Mouse (Mus musculus): ENCODE results near the gene Glt8d2. TPM values are rescaled to one million over a fixed set of nuclear protein-coding genes. Genes with fewer than 3 reads are reported as not detected.
"Not testable (repeated sequence)": the region's sequence is repeated elsewhere in the genome, so short reads cannot be mapped to it uniquely, and the experiment has no call there.

The Glt8d2 gene
- total RNA-seq, 2 experiments from 2014 or later = 3.4 to 3.6 TPM

DNA sequence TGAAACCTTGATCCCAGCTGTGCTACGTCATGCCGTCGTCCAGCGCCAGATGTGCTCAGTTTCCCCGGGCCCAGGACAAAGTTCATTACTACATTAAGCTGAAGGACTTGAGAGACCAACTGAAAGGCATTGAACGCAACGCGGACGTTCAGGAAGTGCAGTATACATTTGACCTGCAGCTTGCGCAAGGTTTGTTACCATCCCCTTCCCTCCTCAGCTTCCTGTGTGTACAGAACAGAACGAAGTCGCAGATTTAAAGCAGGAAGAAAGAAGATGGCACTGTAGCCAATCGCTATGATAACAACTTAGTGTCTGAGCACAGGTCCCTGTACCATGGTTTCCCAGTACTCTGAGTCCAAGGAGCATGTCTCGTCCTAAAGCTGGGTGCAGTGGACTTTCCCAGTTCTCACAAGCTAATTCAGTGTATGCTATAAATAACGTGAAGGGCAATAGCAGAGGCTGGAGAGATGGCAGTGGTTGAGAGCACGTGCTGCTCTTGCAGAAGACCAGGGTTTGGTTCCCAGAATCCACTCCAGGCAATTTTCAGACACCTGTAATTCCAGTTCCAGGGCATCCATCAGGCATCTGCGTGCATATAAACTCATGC lies 43.1 kb downstream of the Glt8d2 start:
- intact Hi-C loops (cut with DNase I) = no loop called here
- peak in 1 of 2 experiments; percentile 22 for DNase-seq

DNA sequence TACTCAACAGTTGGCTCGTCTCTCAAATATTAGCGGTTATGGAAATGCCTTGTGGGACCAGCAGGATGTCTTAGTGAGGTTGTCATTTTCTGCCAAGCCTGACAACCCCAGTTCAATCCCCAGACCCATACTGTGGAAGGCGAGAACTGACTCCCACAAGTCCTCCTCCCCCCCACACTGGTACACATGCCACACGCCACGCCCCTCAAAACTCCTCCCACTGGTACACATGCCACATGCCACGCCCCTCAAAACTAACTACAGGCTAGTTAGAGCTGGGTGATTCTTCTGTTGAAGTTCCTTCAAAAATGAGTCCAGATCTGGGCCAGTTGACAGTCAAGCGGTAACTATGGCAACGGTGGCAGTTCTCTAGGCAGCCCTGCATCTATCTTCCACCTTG lies 44.4 kb downstream of the Glt8d2 start:
- DNase-seq = no peak
- intact Hi-C loops (cut with DNase I) = no loop called here

DNA sequence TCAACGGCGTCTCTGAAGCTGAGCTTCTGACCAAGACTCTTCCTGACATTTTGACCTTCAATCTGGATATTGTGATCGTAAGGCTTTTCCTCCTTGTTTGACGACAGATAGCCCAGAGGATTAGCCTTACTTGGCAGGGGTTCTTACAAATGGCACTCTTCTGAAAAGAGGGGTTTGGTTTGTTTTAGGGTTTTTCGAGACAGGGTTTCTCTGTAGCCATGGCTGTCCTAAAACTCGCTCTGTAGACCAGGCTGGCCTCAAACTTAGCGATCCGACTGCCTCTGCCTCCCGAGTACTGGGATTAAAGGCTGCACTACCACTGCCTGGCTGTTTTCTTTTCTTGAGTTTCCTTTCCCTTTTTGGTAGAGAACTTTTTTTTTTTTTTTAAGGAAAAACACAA lies 49.0 kb downstream of the Glt8d2 start:
- DNase-seq = no peak
- intact Hi-C loops (cut with DNase I) = no loop called here

- DNase-seq = no peak
- intact Hi-C loops (cut with DNase I) = no loop called here
Observed at GRCm38 (mm10) chr10:82639032-82639698, 51.3 kb downstream of the Glt8d2 start.

GRCm38 (mm10) chr10:82636321-82636720 lies 54.1 kb downstream of the Glt8d2 start:
- DNase-seq = no peak
- intact Hi-C loops (cut with DNase I) = no loop called here

DNA sequence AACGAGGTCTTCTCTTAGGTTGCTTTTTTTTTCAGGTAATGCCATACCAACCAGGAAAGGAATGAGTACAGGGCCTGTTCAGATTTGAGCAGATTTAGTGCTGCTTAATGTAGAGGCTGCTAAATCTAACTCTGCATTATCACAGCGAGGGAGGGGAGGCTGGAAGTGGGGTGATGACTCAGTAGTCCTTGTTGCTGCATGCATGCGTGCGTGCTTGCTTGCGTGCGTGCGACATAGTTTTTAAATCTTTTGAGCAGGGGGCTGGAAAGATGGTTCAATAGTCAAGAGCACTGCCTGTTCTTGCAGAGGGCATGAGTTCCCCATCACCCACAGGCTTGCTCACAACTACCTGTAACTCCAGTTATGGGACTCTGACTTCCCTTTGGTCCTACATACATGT lies 56.1 kb downstream of the Glt8d2 start:
- no peak for DNase-seq
- intact Hi-C loops (cut with DNase I) = no loop called here

DNA sequence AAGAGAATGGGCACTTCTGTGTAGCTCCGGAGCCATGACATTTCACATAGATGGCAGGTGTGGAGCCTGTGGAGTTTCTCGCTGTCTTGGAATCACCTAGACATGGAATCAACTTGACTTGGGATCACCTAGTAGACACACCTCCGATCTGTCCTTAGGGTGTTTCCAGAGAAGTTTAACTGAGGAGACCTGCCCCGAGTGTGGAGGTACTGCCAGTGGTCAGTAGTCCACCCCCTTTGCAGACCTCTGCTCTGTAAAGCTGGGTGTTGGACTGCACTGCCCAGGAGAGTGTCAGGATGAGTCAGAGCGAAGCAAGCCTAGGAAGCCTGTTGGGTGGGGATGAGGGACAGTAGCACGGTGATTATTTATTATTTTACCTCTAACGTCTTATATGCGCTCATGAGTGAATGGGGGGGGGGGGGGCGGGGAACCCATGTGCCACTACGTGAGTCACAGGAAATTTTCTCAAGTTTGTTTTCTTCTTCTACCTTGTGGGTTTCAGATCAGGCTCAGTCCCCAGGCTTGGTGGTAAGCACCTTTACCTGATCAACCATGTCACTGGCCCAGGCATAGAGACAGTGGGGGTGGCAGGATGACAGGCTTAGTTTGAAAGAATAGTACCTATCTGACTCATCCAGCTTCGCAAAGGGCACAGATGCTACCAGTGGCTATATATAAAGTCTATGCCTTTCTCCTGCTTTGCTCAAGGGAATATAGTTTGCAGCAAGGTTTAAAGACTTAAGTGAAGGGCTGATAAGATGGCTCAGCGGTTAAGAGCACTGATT lies 57.8 kb downstream of the Glt8d2 start:
- intact Hi-C loops (cut with DNase I) = no loop called here
- no peak for DNase-seq

GRCm38 (mm10) chr10:82631133-82631532 lies 59.3 kb downstream of the Glt8d2 start:
- intact Hi-C loops (cut with DNase I) = no loop called here

DNA sequence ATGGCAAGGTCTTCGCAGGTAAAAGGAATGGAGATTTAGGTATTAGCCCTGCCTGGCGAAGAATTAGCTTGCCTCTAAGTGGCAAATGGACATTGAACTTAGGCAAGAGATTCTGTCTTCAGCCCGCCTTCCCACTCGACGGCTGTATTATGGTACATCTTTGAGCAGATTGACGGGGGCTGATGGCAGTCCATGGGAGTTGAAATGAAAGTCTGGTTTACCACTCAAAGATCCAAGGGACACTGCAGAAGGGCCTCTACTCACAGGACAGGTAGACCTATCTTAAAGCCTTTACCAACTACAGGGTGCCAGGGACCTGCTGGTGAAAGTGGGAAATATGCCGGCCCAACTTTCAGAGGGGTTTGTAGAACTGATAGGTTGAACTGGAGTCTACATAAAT lies 60.0 kb downstream of the Glt8d2 start:
- intact Hi-C loops (cut with DNase I) = no loop called here
- DNase-seq = no peak

More at GRCm38 (mm10) chr10:82631133-82631532, 59.3 kb downstream of the Glt8d2 start:
- no peak for DNase-seq

DNA sequence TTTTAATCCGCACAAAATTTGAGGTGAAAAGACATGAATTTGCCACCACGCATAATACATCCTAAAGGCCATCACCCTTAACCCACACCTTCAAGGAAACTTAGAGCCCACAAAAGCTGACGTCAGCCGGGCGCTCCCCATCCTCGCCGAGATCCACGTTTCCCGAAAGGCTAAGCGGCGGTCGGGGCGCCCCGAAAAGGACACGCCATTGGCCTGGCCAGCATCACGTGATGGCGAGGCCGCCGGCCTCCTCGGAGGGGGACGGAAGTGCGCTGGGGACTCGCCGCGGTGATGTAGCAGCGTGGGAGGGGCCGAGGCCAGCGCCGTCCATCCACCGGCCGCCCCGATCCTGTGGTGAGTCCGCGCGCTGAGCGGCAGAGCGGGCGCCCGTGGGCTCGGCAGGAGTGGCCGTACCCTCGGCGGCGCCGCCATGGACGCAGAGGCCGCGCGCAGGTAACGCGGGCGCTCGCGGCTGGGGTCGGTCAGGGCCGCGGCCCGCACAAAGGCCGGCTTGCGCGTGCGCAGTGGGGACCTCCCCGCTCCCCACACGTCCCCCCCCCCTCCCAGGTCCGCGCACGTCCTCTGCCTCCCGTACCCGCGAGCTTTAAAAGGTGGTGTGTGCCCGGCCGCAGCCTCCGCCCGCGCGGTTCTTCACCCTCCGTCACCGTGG lies 60.7 kb downstream of the Glt8d2 start, which contains the start of gene Tdg:
Gene Tdg (plus strand): TSS at position 243 of the 670 bp plus-strand sequence.
- DNase-seq = peak; percentile 91 to 93
- intact Hi-C loops (cut with DNase I) = not testable (repeated sequence)

DNA sequence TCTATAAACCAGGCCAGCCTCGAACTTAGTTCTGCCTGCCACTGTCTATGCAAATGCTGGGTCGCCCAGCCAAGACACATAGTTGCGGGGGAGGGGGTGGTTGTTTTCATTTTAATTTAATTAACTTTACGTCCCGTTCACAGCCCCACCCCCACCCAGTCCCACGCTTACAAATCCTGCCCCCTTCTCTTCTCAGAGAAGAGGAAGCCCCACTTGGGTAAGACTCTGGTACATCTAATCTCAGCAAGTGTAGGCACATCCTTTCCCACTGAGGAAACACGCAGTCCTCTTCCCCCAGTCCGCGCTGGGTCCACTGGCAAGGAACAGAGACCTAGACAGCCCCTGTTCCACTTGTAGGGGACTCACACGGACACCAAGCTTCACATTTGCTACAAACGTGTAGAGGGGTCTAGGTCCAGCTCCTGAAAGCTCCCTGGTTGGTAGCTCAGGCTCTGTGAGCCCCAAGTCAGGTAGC lies 61.3 kb downstream of the Glt8d2 start:
- intact Hi-C loops (cut with DNase I) = no loop called here
- DNase-seq = no peak

- intact Hi-C loops (cut with DNase I); DNase-seq: not testable (repeated sequence)
Observed at GRCm38 (mm10) chr10:82623553-82623932, 66.9 kb downstream of the Glt8d2 start.

- intact Hi-C loops (cut with DNase I) = no loop called here
- peak; percentile 89 to 93 for DNase-seq
Observed at GRCm38 (mm10) chr10:82622671-82623552, 67.5 kb downstream of the Glt8d2 start, which contains the start of gene 1190007I07Rik. TSS of gene 1190007I07Rik (minus strand) at chr10:82623228.

- no peak for DNase-seq
- intact Hi-C loops (cut with DNase I) = no loop called here
Observed at GRCm38 (mm10) chr10:82622235-82622634, 68.2 kb downstream of the Glt8d2 start.

Other genes with a start within 250 kb of the Glt8d2 start
- not detected for gene Gm1553, start 198.0 kb downstream of the Glt8d2 start, total RNA-seq (2021)
- gene 1190007I07Rik, start 67.4 kb downstream of the Glt8d2 start, total RNA-seq (2021) = 10 to 100 TPM; 24.2 to 25.0 TPM
- gene Tdg, start 60.8 kb downstream of the Glt8d2 start, total RNA-seq (2021) = 10 to 100 TPM; 31.2 to 32.5 TPM
- 10 to 100 TPM; 30.1 to 38.4 TPM for gene Hcfc2, start 5.5 kb upstream of the Glt8d2 start, total RNA-seq (2021)
- 10 to 100 TPM; 18.4 to 19.9 TPM for gene Nfyb, start 73.5 kb upstream of the Glt8d2 start, total RNA-seq (2021)
- 10 to 100 TPM; 51.2 TPM for gene Txnrd1, start 143.3 kb upstream of the Glt8d2 start, total RNA-seq (2021)
- 1 to 10 TPM in 1 of 2 experiments, under 1 TPM in 1; 0.60 to 1.8 TPM for gene Eid3, start 176.0 kb upstream of the Glt8d2 start, total RNA-seq (2021)

All from heart, postnatal 10 days (tissue).